Mouse (Mus musculus) adrenal gland, adult (tissue): Measurements from ENCODE around the gene Gm49366.
"Not testable (repeated sequence)": the region's sequence is repeated elsewhere in the genome, so short reads cannot be mapped to it uniquely, and the experiment has no call there.

Source experiments
- DNase-seq, 2 experiments: peaks; one replicate each; pipeline ENCODE4 v3.0.0; 2022 to 2023; ENCODE audit warnings: low spot score in 1 of 2; ENCODE audit not compliant: inconsistent age in 2 of 2

Gm49366 gene

GRCm38 (mm10) chr12:84038691-84039111 lies at the start of gene Gm49366:
Gene Gm49366, plus strand, starts transcription at chr12:84038935.
- peak; percentile 29 to 76 for DNase-seq

DNA sequence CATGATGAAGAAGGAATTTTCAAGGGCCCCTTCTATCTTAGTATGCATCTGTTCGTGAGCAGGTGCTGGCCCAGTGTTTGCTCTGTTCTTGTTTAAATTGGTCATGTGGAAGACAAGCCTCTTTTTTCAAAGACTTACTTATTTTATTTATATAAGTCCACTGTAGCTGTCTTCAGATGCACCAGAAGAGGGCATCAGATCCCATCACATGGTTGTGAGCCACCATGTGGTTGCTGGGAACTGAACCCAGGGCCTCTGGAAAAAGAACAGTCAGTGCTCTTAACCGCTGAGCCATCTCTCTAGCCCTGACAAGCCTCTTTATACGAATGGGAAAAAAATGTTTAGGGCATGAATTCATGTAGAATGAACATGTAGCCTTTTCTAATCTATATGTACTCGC lies 49.4 kb upstream of the Gm49366 start:
- DNase-seq = no peak

DNA sequence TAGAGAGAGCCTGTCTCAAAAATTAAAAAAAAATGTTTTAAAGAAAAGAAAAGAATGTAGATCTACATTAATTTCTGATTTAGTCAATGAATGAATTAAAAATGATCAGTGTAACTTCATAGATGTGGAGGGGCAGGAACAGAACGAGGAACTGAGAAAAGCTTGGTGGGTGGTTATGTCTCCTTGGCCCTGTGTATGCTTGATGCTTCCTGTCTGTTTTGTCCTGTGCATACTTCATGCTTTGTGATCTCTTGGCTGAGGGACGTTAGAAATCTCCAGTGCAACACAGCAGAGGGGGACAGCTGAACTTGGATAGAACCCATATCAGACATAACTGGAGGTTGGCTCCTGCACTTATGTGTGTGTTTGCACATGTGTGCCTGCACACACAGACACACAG lies 41.5 kb upstream of the Gm49366 start:
- no peak for DNase-seq

DNA sequence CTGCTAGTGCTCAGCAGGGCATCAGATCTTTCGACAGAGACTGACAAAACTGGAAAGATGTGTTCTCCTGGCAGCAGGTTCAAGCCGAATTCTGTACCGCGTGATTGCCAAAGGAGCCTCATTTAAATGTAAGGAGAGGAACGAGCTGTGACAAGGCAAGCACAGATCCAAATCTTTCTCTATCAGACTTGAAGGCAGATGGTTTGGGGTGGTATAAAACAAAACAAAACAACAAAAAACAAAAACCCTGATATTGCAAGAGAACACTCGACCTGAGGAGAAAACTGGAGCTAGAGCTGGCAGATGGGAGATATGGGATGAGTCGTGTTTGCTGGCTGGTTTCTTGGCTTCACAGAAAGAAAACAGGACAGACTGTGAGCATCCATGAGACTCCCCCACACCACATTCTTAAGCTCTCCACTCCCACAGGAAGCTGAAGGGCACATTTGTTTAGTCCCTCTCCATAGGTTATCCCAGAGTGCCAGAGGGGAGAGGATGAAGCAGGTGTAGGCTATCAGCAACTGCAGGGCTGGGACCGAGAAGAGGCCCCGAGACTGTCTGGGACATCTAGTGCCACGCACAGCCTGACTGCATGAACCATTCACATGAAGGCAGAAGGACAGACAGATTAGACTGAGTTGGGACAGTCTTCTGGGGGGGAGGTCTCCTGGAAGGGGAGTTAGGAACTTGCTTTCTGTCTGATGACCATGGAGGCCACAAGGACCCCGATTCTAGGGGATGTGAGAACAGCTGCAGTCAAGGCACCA lies 40.2 kb upstream of the Gm49366 start:
- DNase-seq = no peak

DNA sequence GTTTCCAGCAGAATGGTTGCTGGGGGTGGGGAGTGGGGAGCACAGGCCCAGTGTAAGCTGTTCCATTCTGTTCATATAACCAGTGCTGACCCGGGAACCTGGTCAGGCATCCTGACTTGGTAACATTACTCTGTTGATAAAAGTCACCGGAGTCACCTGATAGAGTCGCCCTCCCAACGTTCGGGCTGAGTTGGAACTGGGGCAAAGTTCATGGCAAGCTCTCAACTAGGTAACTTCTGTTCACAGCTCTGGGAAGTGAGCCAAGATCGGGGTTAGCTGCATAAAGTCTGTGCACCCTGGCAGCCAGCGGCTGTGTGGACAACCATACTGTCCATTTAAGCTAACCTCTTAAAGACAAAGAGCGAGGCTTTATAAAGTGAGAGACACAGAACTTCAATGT lies 39.5 kb upstream of the Gm49366 start:
- peak; percentile 79 to 82 for DNase-seq

DNA sequence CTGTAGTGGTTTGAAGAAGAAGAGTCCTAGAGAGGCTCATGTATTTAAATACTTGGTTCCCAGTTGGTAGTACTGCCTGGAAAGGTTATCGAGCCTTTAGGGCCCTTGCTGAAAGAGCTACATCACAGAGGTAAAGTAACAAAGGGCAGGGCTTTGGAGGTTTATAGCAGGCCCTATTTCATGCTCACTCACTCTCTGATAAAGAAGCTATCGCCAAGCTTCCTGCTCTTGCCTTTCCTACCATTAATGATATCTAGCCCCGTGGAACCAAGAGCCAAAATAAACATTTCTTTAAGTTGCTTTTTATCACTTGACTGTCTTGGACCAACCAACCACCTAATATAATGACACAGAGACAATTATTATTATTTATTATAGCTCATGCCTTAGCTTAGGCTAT lies 38.3 kb upstream of the Gm49366 start:
- no peak for DNase-seq

GRCm38 (mm10) chr12:84003866-84004265 lies 34.9 kb upstream of the Gm49366 start:
- DNase-seq = no peak

- no peak for DNase-seq
Observed at GRCm38 (mm10) chr12:84008251-84008650, 30.5 kb upstream of the Gm49366 start.

- DNase-seq = no peak
Observed at GRCm38 (mm10) chr12:84008729-84009128, 30.0 kb upstream of the Gm49366 start.

DNA sequence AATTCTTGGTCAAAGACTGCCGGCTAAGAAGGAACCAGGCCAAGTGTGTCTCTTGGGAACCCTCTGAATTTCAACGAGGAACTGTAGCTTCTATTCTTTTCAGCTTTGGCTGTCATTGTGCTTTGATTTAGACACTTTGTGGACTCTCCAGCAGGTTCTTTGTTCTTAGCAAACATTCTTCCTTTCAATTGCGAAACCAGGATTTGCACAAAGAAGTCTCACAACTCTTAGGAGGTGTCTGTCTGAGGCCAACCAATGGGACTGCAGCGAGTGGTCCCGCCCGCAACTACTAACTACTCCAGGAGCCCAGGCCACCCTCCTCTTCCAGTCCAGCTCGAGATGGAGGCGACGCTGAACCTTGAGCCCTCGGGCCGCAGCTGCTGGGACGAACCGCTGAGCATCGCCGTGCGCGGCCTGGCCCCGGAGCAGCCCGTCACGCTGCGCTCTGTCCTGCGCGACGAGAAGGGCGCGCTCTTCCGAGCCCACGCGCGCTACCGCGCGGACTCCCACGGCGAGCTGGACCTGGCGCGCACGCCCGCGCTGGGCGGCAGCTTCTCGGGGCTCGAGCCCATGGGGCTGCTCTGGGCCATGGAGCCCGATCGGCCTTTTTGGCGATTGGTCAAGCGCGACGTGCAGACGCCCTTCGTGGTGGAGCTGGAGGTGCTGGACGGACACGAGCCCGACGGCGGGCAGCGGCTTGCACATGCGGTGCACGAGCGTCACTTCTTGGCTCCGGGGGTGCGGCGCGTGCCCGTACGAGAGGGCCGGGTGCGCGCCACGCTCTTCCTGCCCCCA lies 29.4 kb upstream of the Gm49366 start, which contains the start of gene Acot1:
TSS of gene Acot1 (plus strand) at position 320 of the 795 bp plus-strand sequence.
- DNase-seq = peak; percentile 71 to 81

- DNase-seq = no peak
Observed at GRCm38 (mm10) chr12:84010201-84010600, 28.5 kb upstream of the Gm49366 start.

DNA sequence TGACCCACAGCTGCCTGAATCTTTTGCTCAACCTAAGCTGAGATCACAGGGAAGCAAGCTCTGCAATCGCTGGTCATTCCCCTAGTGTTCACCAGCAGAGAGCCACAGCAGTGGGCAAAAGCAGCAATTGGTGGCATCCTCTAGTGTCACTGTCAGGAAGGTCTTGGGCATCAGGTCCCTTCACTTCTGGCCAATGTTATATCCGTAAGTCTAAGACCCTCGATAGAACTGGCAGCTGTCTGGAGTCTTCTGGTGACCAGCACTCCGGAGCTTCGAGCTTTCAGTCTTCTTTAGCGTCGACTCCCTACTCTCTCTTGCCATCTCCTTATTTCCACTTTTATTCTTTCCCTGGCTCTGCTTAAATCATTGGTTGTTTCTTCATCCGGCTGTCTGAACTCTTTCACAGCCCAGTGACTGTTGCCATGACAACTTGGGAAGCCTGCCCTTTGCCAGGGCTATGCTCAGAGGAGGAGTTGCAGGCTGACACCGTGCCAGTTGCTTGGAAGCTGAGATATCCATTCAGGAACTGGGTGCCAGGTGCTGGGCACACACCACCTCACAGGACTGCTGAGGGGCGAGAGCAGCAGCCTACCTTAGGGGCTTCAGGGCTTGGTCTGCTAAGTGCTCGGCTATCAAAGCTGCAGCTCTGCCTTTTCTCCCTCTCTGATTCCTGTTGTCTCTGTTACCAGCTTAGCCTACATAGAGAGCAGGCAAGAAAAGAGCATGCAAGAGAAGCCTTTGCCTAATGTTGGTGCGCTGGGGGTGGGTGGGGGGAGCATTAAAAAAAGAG lies 27.3 kb upstream of the Gm49366 start:
- DNase-seq = peak; percentile 84 to 91

DNA sequence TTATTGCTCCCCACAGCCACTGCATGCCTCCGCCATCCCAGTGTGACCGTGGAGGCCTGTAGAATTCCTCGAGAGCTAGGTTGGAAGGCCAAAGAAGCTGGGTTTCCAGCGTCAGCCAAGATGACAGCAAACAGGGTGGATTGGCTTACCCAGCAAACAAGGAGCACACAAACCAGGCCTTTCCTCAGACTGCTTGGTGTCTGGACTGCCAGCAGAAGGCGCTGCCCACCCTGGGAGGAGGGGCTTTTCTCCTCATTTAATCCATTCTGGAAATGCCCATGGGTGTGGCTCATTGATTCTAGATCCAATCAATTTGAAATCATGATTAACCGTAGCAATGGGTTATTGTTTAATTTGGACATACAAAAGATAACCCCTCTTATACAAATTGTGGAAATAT lies 25.6 kb upstream of the Gm49366 start:
- DNase-seq = no peak

DNA sequence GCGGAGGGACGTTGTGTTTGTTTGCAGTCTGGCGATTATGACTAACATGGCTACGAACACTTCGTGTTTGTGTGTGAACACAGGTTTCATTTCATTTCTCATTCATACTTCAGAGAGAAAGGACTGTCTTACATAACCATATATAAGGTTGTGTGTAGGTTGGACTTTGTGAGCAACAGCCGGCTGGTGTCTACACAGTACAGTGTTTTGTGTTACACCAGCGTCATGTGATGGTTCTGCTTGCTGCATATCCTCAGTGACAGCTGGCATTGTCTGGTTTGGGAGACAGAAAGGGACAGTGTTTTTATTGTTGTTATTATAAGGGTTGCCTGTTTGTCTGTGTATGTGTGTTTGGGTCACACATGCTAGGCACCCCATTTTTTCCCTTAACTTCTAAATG lies 25.0 kb upstream of the Gm49366 start:
- no peak for DNase-seq

DNA sequence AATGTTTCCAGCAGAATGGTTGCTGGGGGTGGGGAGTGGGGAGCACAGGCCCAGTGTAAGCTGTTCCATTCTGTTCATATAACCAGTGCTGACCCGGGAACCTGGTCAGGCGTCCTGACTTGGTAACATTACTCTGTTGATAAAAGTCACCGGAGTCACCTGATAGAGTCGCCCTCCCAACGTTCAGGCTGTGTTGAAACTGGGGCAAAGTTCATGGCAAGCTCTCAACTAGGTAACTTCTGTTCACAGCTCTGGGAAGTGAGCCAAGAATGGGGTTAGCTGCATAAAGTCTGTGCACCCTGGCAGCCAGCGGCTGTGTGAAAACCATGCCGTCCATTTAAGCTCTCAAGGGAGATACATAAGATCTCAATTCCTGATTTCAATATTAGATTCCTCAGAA lies 18.2 kb upstream of the Gm49366 start:
- peak; percentile 81 to 92 for DNase-seq

DNA sequence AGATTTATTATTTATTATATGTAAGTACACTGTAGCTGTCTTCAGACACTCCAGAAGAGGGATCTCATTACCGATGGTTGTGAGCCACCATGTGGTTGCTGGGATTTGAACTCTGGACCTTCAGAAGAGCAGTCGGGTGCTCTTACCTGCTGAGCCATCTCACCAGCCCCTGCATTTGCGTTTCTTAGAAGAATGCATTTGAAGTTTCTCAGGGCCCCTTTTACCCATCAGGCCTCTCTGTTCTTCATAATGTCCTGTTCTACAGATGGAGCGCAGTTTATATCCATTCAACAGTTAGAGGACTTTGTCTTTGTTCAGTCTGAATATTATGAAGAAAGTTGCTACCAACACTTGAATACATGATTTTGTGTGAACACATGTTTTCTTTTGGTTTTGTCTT lies 16.5 kb upstream of the Gm49366 start:
- not testable (repeated sequence) for DNase-seq

DNA sequence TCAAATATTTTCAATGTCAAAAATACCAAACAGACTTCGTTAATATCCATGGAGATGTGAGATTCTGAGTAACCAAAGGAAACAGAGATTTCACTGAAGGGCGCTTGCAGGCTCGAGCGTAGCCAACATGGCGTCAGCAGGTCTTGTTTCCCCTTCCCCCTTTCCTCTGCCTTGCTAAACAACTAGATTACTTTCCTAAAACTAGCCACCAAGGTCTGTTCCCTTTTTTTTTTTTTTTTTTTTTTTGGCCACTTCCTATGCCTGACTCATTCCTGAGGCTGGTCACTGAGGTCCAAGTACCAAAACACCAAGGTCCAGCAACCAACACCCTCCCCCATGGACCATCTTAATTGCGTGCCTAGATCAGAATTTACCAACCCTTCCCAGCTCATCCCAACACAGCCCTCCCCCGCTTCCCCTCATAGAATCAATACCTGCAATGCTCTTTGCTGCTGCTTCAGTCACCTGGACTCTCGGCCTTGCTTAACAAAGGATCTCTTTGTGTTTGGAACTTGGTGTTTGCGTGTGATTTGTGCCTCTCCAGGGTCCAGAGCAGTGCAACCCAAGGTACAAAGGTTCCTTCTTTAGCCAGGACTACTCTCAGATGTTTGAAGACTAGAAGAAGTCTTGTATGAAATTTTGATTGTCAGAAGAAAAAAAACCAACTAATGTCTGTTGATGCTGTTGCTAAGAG lies 15.5 kb upstream of the Gm49366 start:
- DNase-seq = no peak

- no peak for DNase-seq
Observed at GRCm38 (mm10) chr12:84025888-84026287, 12.8 kb upstream of the Gm49366 start.

DNA sequence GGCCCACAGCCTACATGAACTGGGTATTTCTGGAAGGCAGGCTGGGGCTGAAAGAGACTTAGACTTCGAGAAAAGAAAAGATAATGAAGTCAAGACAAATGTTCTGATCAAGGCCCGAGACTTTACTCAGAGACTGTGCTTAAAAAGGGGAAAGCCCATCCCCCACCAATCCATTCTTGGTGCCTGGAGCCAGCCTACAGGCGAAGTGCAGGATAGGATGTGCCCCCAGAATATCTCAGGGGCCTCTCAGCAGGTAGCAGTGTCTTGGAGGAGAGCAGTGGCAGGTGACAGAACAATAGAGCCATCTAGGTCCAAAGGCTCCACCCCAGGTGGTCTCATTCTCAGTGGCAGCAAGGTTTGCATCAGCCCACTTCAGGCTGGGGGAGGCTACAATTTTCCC lies 10.4 kb upstream of the Gm49366 start:
- DNase-seq = not testable (repeated sequence)

- not testable (repeated sequence) for DNase-seq
Observed at GRCm38 (mm10) chr12:84029043-84029442, 9.7 kb upstream of the Gm49366 start.
